Mouse (Mus musculus): ENCODE data around the gene Lin54. TPM values are rescaled to one million over a fixed set of nuclear protein-coding genes. Genes with fewer than 3 reads are reported as not detected.

The Lin54 gene
- total RNA-seq, 2 experiments from 2014 or later: 26.6 to 27.7 TPM

DNA sequence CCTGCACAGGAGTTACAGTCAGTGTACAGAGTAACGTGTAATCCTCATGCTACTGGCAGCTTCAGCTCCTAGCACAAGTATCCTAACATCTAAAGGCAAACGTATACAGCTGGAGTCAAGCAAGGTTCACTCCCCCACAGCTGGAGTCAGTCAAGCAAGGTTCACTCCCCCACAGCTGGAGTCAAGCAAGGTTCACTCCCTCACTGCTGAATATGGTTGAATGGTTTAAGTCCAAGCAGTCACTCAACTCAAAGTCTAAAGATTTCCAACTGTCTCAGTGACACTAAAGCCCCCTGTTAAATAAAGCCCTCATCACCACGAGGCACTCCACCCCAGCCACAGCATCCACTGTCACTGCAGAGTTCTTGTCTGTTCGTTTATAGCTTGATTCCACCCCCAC lies 8.7 kb downstream of the Lin54 start:
- no peak for ATAC-seq (replicated peaks; ENCODE audit: poor library complexity, severe bottlenecking)

DNA sequence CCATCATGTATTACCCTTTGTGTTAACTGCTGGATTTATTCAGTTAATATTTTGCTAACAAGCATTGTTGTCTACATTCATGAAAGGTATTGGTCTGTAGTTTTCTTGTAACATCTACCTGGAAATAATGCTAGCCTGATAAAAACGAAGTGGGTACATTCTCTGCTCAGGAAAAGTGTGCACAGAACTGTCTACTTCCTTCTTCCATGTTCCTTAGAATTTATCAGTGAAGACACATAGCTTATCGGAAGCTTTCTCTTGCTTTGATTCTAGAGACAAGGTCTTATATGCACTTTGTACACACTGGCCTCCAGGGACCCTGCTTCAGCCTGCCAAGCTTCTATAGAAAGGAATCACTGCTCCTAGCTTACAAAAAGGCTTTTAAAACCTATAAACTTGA lies 11.1 kb downstream of the Lin54 start:
- no peak for ATAC-seq (replicated peaks; ENCODE audit: poor library complexity, severe bottlenecking)

- ATAC-seq (replicated peaks; ENCODE audit: poor library complexity, severe bottlenecking): no peak
Observed at GRCm38 (mm10) chr5:100488231-100488630, 12.2 kb downstream of the Lin54 start.

DNA sequence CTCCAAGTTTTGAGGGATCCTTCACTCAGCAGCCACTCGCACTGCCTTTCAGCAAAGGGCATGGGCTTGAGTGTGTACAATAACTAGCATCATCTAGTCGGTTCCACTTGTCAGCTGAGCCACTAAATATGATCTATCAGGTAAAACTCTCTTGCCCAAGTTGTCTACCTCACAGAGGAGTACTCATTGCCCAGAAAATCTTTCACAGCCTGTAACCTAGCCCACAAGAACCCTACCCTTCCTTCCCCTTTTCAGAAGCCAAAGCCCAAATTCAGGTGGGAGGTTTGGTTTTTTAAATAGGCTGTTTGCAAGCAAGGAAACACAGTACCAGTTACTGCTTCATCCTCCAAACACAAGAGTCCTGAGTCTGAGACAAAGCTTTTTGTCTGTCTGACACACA lies 13.3 kb downstream of the Lin54 start:
- peak; percentile 56 for ATAC-seq (replicated peaks; ENCODE audit: poor library complexity, severe bottlenecking)

DNA sequence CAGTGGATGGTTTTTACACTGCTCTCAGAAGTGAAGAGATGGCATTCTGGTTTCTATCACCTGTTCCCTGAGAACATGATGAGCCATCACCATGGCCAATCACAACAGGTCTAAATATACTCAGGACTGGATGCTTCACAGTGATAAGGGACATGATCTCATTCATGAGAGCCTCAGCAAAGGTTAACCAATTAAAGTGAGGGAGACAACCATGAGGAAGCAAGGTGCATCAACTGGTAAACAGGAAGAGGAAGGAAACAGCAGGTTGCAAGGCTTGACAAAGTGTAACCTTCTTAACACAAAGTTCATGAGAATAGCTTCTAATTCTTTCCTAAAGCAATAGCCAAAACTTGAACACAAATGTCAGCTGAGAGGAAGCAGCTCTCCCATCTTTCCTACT lies 16.9 kb downstream of the Lin54 start:
- ATAC-seq (replicated peaks; ENCODE audit: poor library complexity, severe bottlenecking): no peak

DNA sequence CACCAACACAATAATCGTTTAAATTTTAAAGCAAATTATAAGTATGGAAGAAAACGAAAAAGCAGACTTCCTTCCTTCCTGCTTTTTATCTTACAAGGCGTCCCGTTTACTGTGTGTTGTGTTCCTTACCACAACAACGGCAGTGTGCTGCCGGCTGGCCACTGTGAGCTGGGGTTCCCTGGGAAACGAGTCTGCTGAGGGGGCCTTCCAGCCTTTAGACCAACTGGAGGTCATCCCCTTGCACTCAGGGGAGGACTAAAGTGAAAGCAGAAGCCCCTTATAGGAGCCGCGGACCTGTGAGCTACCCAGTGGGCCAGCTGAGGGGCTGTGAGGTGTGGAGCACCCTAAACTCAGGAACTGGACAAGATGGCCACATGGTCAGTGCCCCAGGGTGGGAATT lies 22.8 kb downstream of the Lin54 start:
- peak; percentile 84 for ATAC-seq (replicated peaks; ENCODE audit: poor library complexity, severe bottlenecking)

DNA sequence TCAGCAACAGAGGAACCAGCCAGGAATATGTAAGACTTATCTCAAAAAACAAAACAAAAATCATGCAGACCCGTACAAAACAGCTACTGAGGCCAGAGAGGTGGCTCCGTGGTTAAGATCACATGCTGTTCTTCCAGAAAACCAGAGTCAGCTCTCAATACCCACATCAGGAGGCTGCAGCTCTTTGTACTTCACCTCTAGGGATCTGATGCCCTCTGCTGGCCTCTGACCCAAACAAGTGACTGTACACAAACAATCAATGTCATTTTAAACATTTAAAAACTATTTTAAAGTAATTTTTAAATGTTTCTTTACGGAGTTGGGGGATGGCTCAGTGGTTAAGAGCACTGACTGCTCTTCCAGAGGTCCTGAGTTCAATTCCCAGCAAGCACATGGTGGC lies 24.1 kb downstream of the Lin54 start:
- no peak for ATAC-seq (replicated peaks; ENCODE audit: poor library complexity, severe bottlenecking)

DNA sequence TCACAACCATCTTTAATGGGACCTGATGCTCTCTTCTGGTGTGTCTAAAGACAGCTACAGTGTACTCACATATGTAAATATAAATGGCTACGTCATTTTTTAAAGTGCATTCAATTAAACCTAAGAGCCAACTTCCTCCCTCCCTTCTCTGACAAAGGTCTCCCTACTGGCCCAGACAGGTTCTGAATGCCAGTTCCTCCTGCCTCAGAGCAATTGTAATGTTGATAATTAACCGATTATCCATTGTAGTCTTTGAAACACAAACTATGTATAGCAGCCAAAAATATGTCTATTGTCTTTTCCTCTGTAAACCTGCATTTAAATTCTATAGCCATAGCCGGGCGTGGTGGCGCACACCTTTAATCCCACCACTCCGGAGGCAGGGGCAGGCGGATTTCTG lies 33.1 kb downstream of the Lin54 start:
- no peak for ATAC-seq (replicated peaks; ENCODE audit: poor library complexity, severe bottlenecking)

DNA sequence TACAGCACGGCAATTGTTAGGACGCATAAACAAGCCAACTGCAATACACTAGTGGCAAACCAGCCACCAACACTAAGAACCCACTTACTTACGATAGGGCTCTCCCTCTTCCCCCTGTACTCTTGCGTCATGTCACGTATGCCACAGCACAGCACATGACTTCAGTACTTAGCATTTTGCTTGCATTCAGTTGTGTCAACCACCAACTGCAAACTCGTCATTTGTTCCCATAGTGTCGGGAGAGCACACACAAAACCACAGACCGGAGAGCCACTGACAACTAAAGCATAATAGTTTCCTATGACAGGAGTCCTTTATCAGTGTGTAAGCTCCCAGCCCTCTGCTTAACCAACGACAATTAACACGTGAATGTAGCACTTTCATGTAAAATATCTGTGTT lies 33.8 kb downstream of the Lin54 start:
- ATAC-seq (replicated peaks; ENCODE audit: poor library complexity, severe bottlenecking): peak; percentile 99

DNA sequence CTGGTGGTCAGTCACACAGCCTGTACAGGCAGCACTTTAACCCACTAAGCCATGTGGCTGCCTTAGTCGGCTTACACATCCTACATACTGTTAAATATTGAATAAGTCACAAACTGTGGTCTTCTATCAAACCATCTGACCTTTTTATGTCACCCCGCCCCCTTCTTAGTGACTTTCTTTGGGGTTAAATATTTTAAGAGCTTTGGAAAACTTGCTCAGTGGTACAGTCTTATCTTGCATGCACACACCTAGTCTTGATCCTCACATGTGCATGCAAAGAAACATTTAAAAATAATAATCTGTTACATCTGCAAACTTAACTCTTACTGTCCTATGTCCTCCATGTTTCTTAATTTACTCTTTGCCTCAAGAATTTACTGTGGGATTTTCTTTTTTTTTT lies 38.1 kb downstream of the Lin54 start:
- no peak for ATAC-seq (replicated peaks; ENCODE audit: poor library complexity, severe bottlenecking)

GRCm38 (mm10) chr5:100461526-100461925 lies 38.9 kb downstream of the Lin54 start:
- no peak for ATAC-seq (replicated peaks; ENCODE audit: poor library complexity, severe bottlenecking)

DNA sequence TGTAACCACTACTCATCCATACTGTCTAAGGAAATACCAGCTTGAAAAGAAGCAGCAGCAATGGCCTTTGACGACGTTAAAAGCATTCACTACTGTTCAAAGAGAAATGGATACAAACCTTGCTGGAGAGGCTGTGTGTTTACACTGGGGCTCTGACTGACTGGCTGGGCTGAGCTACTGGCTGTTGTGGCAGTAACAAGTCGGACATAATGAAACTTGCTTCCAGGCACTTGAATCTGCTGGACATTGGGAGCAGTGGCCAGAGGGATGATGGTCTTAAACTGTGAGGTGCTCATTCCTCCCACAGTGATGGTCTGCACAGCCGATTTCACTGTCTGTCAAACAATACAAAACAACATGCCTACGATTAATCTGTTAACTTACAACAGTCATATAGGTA lies 41.0 kb downstream of the Lin54 start:
- no peak for ATAC-seq (replicated peaks; ENCODE audit: poor library complexity, severe bottlenecking)

GRCm38 (mm10) chr5:100451871-100452270 lies 48.6 kb downstream of the Lin54 start:
- ATAC-seq (replicated peaks; ENCODE audit: poor library complexity, severe bottlenecking): no peak

- no peak for ATAC-seq (replicated peaks; ENCODE audit: poor library complexity, severe bottlenecking)
Observed at GRCm38 (mm10) chr5:100438796-100439195, 61.6 kb downstream of the Lin54 start.

GRCm38 (mm10) chr5:100437917-100438316 lies 62.5 kb downstream of the Lin54 start:
- ATAC-seq (replicated peaks; ENCODE audit: poor library complexity, severe bottlenecking): no peak

GRCm38 (mm10) chr5:100437086-100437485 lies 63.4 kb downstream of the Lin54 start:
- ATAC-seq (replicated peaks; ENCODE audit: poor library complexity, severe bottlenecking): no peak

DNA sequence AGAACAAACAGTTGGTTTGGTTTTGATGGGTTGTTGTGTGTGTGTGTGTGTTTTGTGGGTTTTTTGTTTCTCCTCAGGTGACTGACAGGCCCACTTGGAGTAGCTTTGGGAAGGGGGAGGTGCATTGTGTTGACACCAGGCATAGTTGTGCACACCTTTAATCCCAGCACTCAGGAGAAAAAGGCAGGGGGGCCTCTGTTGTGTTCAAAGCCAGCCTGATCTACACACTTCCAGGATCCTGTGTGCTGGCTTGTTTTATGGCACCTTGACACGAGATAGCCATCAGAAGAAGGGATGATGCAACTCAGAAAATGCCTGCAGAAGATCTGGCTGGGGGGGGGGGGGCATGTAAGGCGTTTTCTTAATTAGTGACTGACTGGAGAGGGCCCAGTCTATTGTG lies 69.5 kb downstream of the Lin54 start:
- no peak for ATAC-seq (replicated peaks; ENCODE audit: poor library complexity, severe bottlenecking)

DNA sequence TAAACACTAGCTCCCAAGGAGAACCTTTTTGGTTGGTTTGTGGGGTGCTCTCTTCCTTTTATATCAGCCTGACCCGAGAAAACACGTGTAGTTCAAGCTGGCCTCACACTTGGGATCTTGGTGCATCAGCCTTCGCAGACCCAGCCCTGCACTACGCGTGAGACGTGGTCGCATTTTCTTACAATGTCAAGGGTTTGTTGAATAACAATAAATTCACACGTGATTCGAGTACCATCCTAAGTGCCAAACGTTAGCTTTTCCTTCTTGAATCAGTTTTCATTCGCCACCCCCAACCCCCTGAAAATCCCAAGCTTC lies 70.4 kb downstream of the Lin54 start:
- ATAC-seq (replicated peaks; ENCODE audit: poor library complexity, severe bottlenecking): 0 out of 2 replicates have a peak, but pooled peaks have one; percentile 4

DNA sequence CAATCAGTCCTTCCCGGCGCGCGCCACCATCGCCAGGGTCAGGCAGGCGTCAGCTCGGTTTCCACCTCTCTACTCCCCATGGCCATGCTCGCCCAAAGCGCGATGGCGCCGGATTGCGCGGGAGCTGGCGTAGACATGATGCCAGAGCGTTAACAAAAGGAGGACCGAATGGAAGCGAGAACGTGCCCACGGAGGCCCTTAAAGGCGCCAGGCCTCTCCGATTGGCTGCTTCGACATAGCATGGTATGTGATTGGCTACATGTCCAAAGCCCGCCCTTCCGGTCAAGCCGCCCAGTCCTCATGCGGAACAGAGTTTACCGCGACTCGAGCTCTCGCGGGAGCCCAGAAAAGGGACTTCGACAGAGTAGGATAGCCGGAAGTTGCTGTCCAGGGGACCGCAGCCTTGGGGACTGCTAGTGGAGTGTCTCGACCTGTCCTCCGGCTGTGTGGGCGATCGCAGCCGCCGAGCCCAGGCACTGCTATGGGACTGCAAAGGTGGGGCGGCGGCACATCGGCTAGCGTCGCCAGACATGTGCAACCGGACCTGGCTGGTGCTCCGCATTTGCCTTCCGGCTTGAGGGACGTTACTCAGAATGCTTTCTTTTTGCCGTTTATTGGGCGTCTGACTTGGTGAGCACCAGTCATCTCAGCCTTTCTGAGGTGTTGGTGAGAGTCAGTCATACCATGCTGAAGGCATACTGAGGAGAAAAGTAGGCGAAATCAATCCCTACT lies 70.9 kb downstream of the Lin54 start:
- peak; percentile 91 for ATAC-seq (replicated peaks; ENCODE audit: poor library complexity, severe bottlenecking)

DNA sequence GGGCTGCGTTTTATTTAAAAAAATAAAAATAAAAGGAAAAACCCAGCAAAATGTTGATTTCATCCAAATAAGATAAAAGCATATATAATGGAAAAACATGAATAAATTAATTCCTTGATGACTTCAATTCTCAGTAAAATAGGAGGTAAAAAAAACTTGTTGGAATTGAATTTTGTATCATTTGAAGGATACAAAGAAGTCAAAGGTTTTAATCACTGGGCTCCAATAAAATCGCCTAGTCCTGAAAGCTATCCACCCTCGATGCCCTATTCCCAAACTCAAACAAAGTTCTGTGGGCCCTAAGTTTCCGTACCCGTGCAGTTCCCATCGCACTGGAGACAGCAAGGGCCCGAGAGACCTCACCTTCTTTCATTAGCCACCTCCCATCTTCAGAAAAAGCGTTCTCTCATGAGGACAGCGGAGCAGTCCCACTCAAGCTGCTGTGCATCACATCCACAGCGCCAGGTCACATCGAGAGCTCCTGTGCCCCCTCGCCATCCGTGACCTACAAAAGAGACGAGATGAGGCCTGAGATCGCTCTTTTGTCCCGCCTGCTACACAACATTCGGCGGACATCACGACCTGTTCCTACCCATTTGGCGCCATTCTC lies 71.6 kb downstream of the Lin54 start:
- peak; percentile 23 for ATAC-seq (replicated peaks; ENCODE audit: poor library complexity, severe bottlenecking)

DNA sequence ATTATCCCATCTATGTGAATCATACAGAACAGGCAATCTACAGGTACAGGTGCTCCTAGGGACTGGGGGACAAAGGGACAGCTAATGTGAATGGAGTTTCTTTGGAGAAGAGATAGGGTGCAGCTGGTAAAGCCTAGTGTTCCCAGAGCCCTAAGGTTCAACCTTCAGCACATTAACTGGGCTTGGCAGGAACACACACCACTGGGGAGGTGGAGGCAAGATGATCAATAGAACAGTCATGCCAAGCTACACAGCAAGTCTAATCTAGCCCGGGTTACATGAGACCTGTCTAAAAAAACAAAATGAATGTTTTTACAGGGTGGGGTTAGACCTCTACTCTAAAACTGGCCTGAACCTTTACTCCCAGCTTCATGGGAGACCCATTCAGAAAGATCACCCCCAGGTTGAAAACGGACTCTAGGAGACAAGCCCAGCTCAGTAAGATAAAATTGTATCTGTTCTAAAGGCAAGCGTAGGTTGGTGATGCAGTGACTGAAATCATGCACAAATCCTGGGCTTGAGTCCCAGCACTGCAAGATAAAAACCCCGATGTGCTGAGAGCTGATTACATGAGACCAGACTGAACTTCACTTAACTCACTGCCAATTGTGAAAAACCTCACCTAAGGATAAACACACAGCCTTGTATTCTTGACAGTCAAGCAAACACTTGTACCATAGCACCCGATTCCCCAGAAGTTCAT lies 72.3 kb downstream of the Lin54 start:
- no peak for ATAC-seq (replicated peaks; ENCODE audit: poor library complexity, severe bottlenecking)

DNA sequence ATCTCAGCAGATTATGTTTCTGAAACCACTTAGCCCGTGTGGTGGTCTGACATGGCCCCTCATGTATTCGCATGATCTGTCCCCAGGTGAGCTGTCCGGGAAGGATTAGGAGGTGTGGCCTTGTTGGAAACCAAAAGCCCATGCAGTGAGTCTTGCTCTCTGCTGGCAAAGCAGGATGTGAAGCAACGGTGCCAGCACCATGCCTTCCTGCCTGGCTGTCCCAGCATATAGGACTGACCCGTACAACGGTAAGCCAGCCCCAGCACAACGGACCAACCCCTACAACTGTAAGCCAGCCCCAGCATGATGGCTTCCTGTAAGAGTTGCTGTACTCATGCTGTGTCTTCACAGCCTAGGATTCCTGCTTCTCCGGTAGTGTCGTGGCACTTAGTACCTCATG lies 73.2 kb downstream of the Lin54 start:
- peak; percentile 26 for ATAC-seq (replicated peaks; ENCODE audit: poor library complexity, severe bottlenecking)
